In the genomic region with DNA sequence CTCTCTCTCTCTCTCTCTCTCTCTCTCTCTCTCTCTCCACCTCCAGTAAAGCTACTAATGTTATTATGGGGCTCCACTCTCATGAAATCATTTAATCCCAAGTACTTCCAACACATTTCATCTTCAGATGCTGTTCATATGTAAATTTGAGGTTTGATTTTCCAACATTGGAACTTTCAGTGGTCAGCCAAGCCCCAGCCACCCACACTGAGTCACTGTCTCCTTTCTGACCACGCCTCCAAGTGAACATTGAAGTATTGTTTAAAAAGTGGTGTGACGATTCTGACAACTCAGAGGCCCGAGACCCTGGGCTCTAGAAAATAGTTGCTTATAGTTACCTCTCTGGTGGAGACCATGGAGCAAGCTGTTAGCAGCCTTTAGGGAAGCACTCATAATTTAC, we compare ENCODE assay signal across 17 mouse cellular contexts.
DNase-seq lines count a peak whose midpoint lies in the region; ATAC-seq lines count a peak whose summit lies in the region.
"Had no signal": no experiment of that assay in that cellular context is flagged by ENCODE, and none has a peak within 500 bp of the region (broad histone marks: within the 10 kb centered on the region; RNA-seq: fewer than 3 reads in every experiment).

No protein-coding gene starts in this region.

- H3K36me3 ChIP-seq in midbrain, embryonic 12.5 days, result no peaks in the 10 kb centered on the region
- H3K36me3 ChIP-seq in midbrain, embryonic 10.5 days, result no peaks in the 10 kb centered on the region
- H3K36me3 ChIP-seq in forebrain, embryonic 15.5 days, result no peaks in the 10 kb centered on the region
- no peaks in the 10 kb centered on the region for H3K36me3 ChIP-seq in neural tube, embryonic 15.5 days
- H3K36me3 ChIP-seq: embryonic facial prominence, embryonic 10.5 days; kidney, embryonic 15.5 days had no signal

- H3K9me3 ChIP-seq in midbrain, embryonic 12.5 days, result no peaks in the 10 kb centered on the region
- H3K9me3 ChIP-seq in midbrain, embryonic 10.5 days (replicated peaks), result no peaks in the 10 kb centered on the region
- no peaks in the 10 kb centered on the region for H3K9me3 ChIP-seq in forebrain, embryonic 15.5 days
- no peaks in the 10 kb centered on the region for H3K9me3 ChIP-seq in neural tube, embryonic 15.5 days (replicated peaks)
- H3K9me3 ChIP-seq: embryonic facial prominence, embryonic 10.5 days; kidney, embryonic 15.5 days had no signal

- H3K4me3 ChIP-seq in midbrain, embryonic 12.5 days, result no peak overlapping the region
- no peak overlapping the region for H3K4me3 ChIP-seq in midbrain, embryonic 10.5 days
- H3K4me3 ChIP-seq in forebrain, embryonic 15.5 days, result no peak overlapping the region
- H3K4me3 ChIP-seq in neural tube, embryonic 15.5 days (replicated peaks), result no peak overlapping the region
- H3K4me3 ChIP-seq: embryonic facial prominence, embryonic 10.5 days; erythroblast, embryonic 14.5 days; kidney, embryonic 15.5 days had no signal

- DNase-seq in midbrain, embryonic 10.5 days (ENCODE audit: low spot score), result no peak
- DNase-seq in Muller cell, postnatal 12 days (ENCODE audit: inconsistent ontology term), result peak; percentile 77
- no peak for DNase-seq in adrenal gland, adult (ENCODE audit: inconsistent age in 2 of 2, low spot score in 1 of 2)
- no peak for DNase-seq in lung, adult 18-20 months
- DNase-seq: adrenal gland, adult 8-10 months; cerebellum, adult 11 months; liver; liver, postnatal 0 days had no signal

- H3K4me2 ChIP-seq in midbrain, embryonic 12.5 days (replicated peaks), result no peak overlapping the region
- H3K4me2 ChIP-seq in forebrain, embryonic 15.5 days (replicated peaks), result no peak overlapping the region
- no peak overlapping the region for H3K4me2 ChIP-seq in neural tube, embryonic 15.5 days
- H3K4me2 ChIP-seq: heart, embryonic 11.5 days had no signal

- H3K27ac ChIP-seq in midbrain, embryonic 12.5 days (replicated peaks), result no peak overlapping the region
- no peak overlapping the region for H3K27ac ChIP-seq in midbrain, embryonic 10.5 days (replicated peaks)
- H3K27ac ChIP-seq in forebrain, embryonic 15.5 days (replicated peaks), result peak overlapping the region; percentile 49
- peak overlapping the region; percentile 66; the same call in 1 of the 2 replicates for H3K27ac ChIP-seq in neural tube, embryonic 15.5 days (replicated peaks)
- H3K27ac ChIP-seq: embryonic facial prominence, embryonic 10.5 days; kidney, embryonic 15.5 days had no signal

- peak; percentile 27; the same call in 1 of the 2 replicates for ATAC-seq in midbrain, embryonic 12.5 days (ENCODE audit: low FRiP score, low read depth)
- no peak for ATAC-seq in forebrain, embryonic 15.5 days (replicated peaks)
- no peak for ATAC-seq in neural tube, embryonic 15.5 days (ENCODE audit: low FRiP score)
- ATAC-seq: CD4-positive, CD25-positive, alpha-beta regulatory T cell, adult 4 months; inflammation-experienced regulatory T-cells, adult 6 months; liver, postnatal 0 days had no signal

- no peak overlapping the region for H3K9ac ChIP-seq in midbrain, embryonic 12.5 days (replicated peaks)
- H3K9ac ChIP-seq in forebrain, embryonic 15.5 days (replicated peaks), result no peak overlapping the region
- no peak overlapping the region for H3K9ac ChIP-seq in neural tube, embryonic 15.5 days (replicated peaks)
- H3K9ac ChIP-seq: kidney, embryonic 15.5 days; liver, postnatal 0 days had no signal

- 36% methylated on average over 3 of the region's 3 CpGs for WGBS in midbrain, embryonic 12.5 days
- 67% methylated on average over 3 of the region's 3 CpGs for WGBS in midbrain, embryonic 10.5 days
- WGBS in forebrain, embryonic 15.5 days, result 27% methylated on average over 3 of the region's 3 CpGs
- WGBS in neural tube, embryonic 15.5 days, result 17% methylated on average over 3 of the region's 3 CpGs

- H3K27me3 ChIP-seq in midbrain, embryonic 12.5 days, result no peaks in the 10 kb centered on the region
- no peaks in the 10 kb centered on the region for H3K27me3 ChIP-seq in midbrain, embryonic 10.5 days (ENCODE audit: low read depth, poor library complexity, severe bottlenecking)
- no peaks in the 10 kb centered on the region for H3K27me3 ChIP-seq in forebrain, embryonic 15.5 days
- no peaks in the 10 kb centered on the region for H3K27me3 ChIP-seq in neural tube, embryonic 15.5 days (replicated peaks)
- H3K27me3 ChIP-seq: kidney, embryonic 15.5 days had no signal

- 0 out of 2 replicates have a peak, but pooled peaks cover 7% of the 10 kb centered on the region for H3K4me1 ChIP-seq in midbrain, embryonic 12.5 days
- H3K4me1 ChIP-seq in midbrain, embryonic 10.5 days, result peaks cover 6% of the 10 kb centered on the region; the same call in 1 of the 2 replicates
- peaks cover 11% of the 10 kb centered on the region for H3K4me1 ChIP-seq in forebrain, embryonic 15.5 days
- peaks cover 7% of the 10 kb centered on the region for H3K4me1 ChIP-seq in neural tube, embryonic 15.5 days

Comparison
In these comparisons a context has a peak if more than half of its experiments do, and no peak if none do; other contexts are left out.
1. H3K27ac ChIP-seq: peak in forebrain, embryonic 15.5 days (single experiment) and neural tube, embryonic 15.5 days (single experiment); none in midbrain, embryonic 12.5 days (single experiment) and midbrain, embryonic 10.5 days (single experiment).